Mouse (Mus musculus) CH12.LX (cell line): Measurements from ENCODE around the gene Gng12. TPM values are rescaled to one million over a fixed set of nuclear protein-coding genes. Genes with fewer than 3 reads are reported as not detected.

Experiments
- DNase-seq: peaks from one replicate; pipeline ENCODE4 v3.0.0-alpha.2; 2013; ENCODE audit errors: extremely low read depth
- H3K27ac ChIP-seq: 2 replicates; pipeline ENCODE4 v1.5.1; 2012; ENCODE audit warnings: low read depth, mild to moderate bottlenecking, control low read depth, moderate library complexity; ENCODE audit not compliant: insufficient read depth
- H3K27me3 ChIP-seq: replicated peaks from 2 replicates; pipeline ENCODE3; 2012; ENCODE audit warnings: inconsistent platforms
- H3K36me3 ChIP-seq, 2 experiments: replicated peaks in 1 of 2; 2 replicates each; pipeline versions ENCODE3 to v1.6.1; 2012; ENCODE audit warnings: inconsistent platforms in 1 of 2, low read length in 1 of 2, mild to moderate bottlenecking in 1 of 2, mixed read lengths in 1 of 2, moderate library complexity in 1 of 2; ENCODE audit not compliant: control insufficient read depth in 1 of 2, insufficient read depth in 1 of 2
- H3K4me1 ChIP-seq, 2 experiments: 2 replicates each; pipeline ENCODE4 v1.6.1; 2012; ENCODE audit warnings: inconsistent platforms in 1 of 2, moderate library complexity in 1 of 2; ENCODE audit not compliant: insufficient read depth in 2 of 2, control insufficient read depth in 1 of 2
- H3K4me2 ChIP-seq: 2 replicates; pipeline ENCODE4 v1.6.1; 2012; ENCODE audit warnings: low read depth, mild to moderate bottlenecking, control low read depth; ENCODE audit not compliant: poor library complexity, insufficient read depth, severe bottlenecking
- H3K4me3 ChIP-seq, 3 experiments: fragments of 150-350 bp in 1 of 3; sonication (generic) in 1 of 3; replicated peaks in 1 of 3; 2 replicates each; pipeline versions ENCODE3 to v1.5.1; 2011 to 2012; ENCODE audit warnings: low read depth in 2 of 3, low read length in 2 of 3, mild to moderate bottlenecking in 2 of 3, moderate library complexity in 2 of 3, control low read depth in 1 of 3, improper control_type of control experiment in 1 of 3, inconsistent platforms in 1 of 3, mixed read lengths in 1 of 3; ENCODE audit not compliant: poor library complexity in 1 of 3
- H3K79me2 ChIP-seq: replicated peaks from 2 replicates; pipeline ENCODE4 v1.6.1; 2012; ENCODE audit warnings: mild to moderate bottlenecking, moderate library complexity; ENCODE audit not compliant: control insufficient read depth, poor library complexity, insufficient read depth, severe bottlenecking; ENCODE audit errors: extremely low read depth
- H3K9ac ChIP-seq: 2 replicates; pipeline ENCODE4 v1.6.1; 2012; ENCODE audit warnings: low read depth, mild to moderate bottlenecking, control low read depth, moderate library complexity; ENCODE audit not compliant: insufficient read depth
- H3K9me3 ChIP-seq: replicated peaks from 2 replicates; pipeline ENCODE3; 2012; ENCODE audit warnings: low read length, inconsistent platforms, mixed read lengths
- CHD1 ChIP-seq: IDR thresholded peaks from 2 replicates; pipeline ENCODE4 v1.6.1; 2012; ENCODE audit warnings: low read depth, low read length, improper control_type of control experiment, inconsistent platforms
- CTCF ChIP-seq, 2 experiments: IDR thresholded peaks in 1 of 2; conservative IDR thresholded peaks in 1 of 2; 2 replicates each; pipeline ENCODE4 v1.5.1; 2011 to 2012; ENCODE audit warnings: low read depth in 2 of 2, low read length in 2 of 2, improper control_type of control experiment in 1 of 2, inconsistent platforms in 1 of 2, mild to moderate bottlenecking in 1 of 2, moderate library complexity in 1 of 2
- E2F4 ChIP-seq: IDR thresholded peaks from 2 replicates; pipeline ENCODE4 v1.6.1; 2011; ENCODE audit warnings: low read depth, low read length, improper control_type of control experiment; ENCODE audit not compliant: insufficient replicate concordance
- ELF1 ChIP-seq: IDR thresholded peaks from 2 replicates; pipeline ENCODE4 v1.6.1; 2014; ENCODE audit warnings: low read depth, mild to moderate bottlenecking, inconsistent platforms, low read length, improper control_type of control experiment
- ETS1 ChIP-seq: conservative IDR thresholded peaks from 2 replicates; pipeline ENCODE4 v1.6.1; 2012; ENCODE audit warnings: low read depth, mild to moderate bottlenecking, inconsistent platforms, low read length, improper control_type of control experiment, moderate library complexity
- GABPA ChIP-seq: IDR thresholded peaks from 2 replicates; pipeline ENCODE4 v1.6.1; 2012; ENCODE audit warnings: low read depth, low read length, improper control_type of control experiment, inconsistent platforms; ENCODE audit not compliant: insufficient replicate concordance
- JUND ChIP-seq: conservative IDR thresholded peaks from 2 replicates; pipeline ENCODE4 v1.6.1; 2011; ENCODE audit warnings: low read depth, low read length, improper control_type of control experiment
- KAT2A ChIP-seq: IDR thresholded peaks from 2 replicates; pipeline ENCODE4 v1.6.1; 2012; ENCODE audit warnings: low read length, improper control_type of control experiment, inconsistent platforms; ENCODE audit not compliant: insufficient replicate concordance
- MAZ ChIP-seq: IDR thresholded peaks from 2 replicates; pipeline ENCODE4 v1.6.1; 2012; ENCODE audit warnings: low read depth, mild to moderate bottlenecking, inconsistent platforms, low read length, improper control_type of control experiment, moderate library complexity
- MXI1 ChIP-seq: IDR thresholded peaks from 2 replicates; pipeline ENCODE4 v1.6.1; 2011; ENCODE audit warnings: mild to moderate bottlenecking, low read depth, low read length, improper control_type of control experiment
- NELFE ChIP-seq: IDR thresholded peaks from 2 replicates; pipeline ENCODE4 v1.6.1; 2011; ENCODE audit warnings: low read depth, low read length, improper control_type of control experiment
- NRF1 ChIP-seq: IDR thresholded peaks from 2 replicates; pipeline ENCODE4 v1.6.1; 2014; ENCODE audit warnings: low read depth, mild to moderate bottlenecking, inconsistent platforms, low read length, improper control_type of control experiment, moderate library complexity
- POLR2A ChIP-seq: IDR thresholded peaks from 2 replicates; pipeline ENCODE4 v1.6.1; 2011; ENCODE audit warnings: low read depth, mild to moderate bottlenecking, improper control_type of control experiment, low read length
- POLR2AphosphoS2 ChIP-seq: IDR thresholded peaks from 2 replicates; pipeline ENCODE4 v1.6.1; 2011; ENCODE audit warnings: low read depth, low read length, improper control_type of control experiment
- RCOR1 ChIP-seq: conservative IDR thresholded peaks from 2 replicates; pipeline ENCODE4 v1.6.1; 2012; ENCODE audit warnings: low read depth, mild to moderate bottlenecking, inconsistent platforms, low read length, improper control_type of control experiment
- SMC3 ChIP-seq: IDR thresholded peaks from 2 replicates; pipeline ENCODE4 v1.6.1; 2011; ENCODE audit warnings: low read depth, low read length, improper control_type of control experiment
- TBP ChIP-seq: conservative IDR thresholded peaks from 2 replicates; pipeline ENCODE4 v1.6.1; 2011; ENCODE audit warnings: low read depth, low read length, improper control_type of control experiment
- UBTF ChIP-seq: IDR thresholded peaks from 2 replicates; pipeline ENCODE4 v1.6.1; 2012; ENCODE audit warnings: low read depth, mild to moderate bottlenecking, inconsistent platforms, low read length, improper control_type of control experiment, moderate library complexity
- USF1 ChIP-seq: IDR thresholded peaks from 2 replicates; pipeline ENCODE4 v1.6.1; 2014; ENCODE audit warnings: low read depth, mild to moderate bottlenecking, inconsistent platforms, low read length, improper control_type of control experiment
- ZC3H11A ChIP-seq: IDR thresholded peaks from 2 replicates; pipeline ENCODE4 v1.6.1; 2012; ENCODE audit warnings: low read depth, mild to moderate bottlenecking, inconsistent platforms, low read length, improper control_type of control experiment
- ZMIZ1 ChIP-seq: IDR thresholded peaks from 2 replicates; pipeline ENCODE4 v1.6.1; 2012; ENCODE audit warnings: low read depth, mild to moderate bottlenecking, inconsistent platforms, low read length, improper control_type of control experiment
- ZNF384 ChIP-seq: IDR thresholded peaks from 2 replicates; pipeline ENCODE4 v1.6.1; 2012; ENCODE audit warnings: low read depth, low read length, improper control_type of control experiment, inconsistent platforms
- dilution Hi-C: fragments of 300-500 bp; cut with MboI; formaldehyde crosslinking; loops from 2 replicates; pipeline ENCODE4 v1.14.3; 2020; ENCODE audit warnings: low sequenced_read_pairs; ENCODE audit not compliant: extremely low pct_unique_long_range_greater_than_20kb, extremely low pct_ligation_motif_present
- in situ Hi-C: fragments of 300-500 bp; cut with MboI; formaldehyde crosslinking; loops from 3 replicates; pipeline ENCODE4 v1.14.3; 2019; ENCODE audit warnings: low sequenced_read_pairs, low pct_ligation_motif_present, low pct_unique_long_range_greater_than_20kb, mixed read lengths
- polyA plus RNA-seq: library from polyadenylated mRNA; unstranded; fragments of >175 nt; gene quantifications from 2 replicates; pipeline ENCODE4 v1.2.1, GENCODE M21; 2012; ENCODE audit warnings: low read depth; ENCODE audit not compliant: insufficient read length
- total RNA-seq, 2 experiments: library from RNA; depleted of rRNA; stranded (reverse); fragments of 300-350 nt in 1 of 2; fragments of >200 nt in 1 of 2; gene quantifications; 2 replicates each; pipeline ENCODE4 v1.2.3; 2012 to 2014

Gng12 gene
- total and polyA plus RNA-seq, 3 experiments: 3.9 to 20.8 (median 12.2) TPM

- peaks cover 5 to 67% of the 10 kb centered on the region in 2 experiments for H3K4me1 ChIP-seq
- TF ChIP-seq POLR2A (no peak), ETS1 (no peak), GABPA (no peak), CTCF (conservative IDR thresholded peaks at IDR 0.05 in 1 of 2, IDR thresholded peaks at IDR 0.05 in 1 of 2; ENCODE audit: low read depth in 2 of 2, low read length in 2 of 2) (no peak), KAT2A (no peak), ZMIZ1 (no peak), JUND (no peak), SMC3 (no peak), USF1 (no peak), UBTF (no peak)
- in situ Hi-C loops: loop anchor here (5.0 to 25.0 kb wide), 3 partner anchors 58 to 343 kb away; no protein-coding TSS in a partner anchor
These were observed 73.2 kb downstream of the Gng12 start for GRCm38 (mm10) chr6:66969446-66969845.

GRCm38 (mm10) chr6:66972300-66972699 lies 76.1 kb downstream of the Gng12 start:
- in situ Hi-C loops: loop anchor here (25.0 kb wide), 1 partner anchor 340 kb away; no protein-coding TSS in a partner anchor
- Histone ChIP-seq H3K4me1 (peaks cover 5 to 45% of the 10 kb centered on the region in 2 experiments), H3K27ac (no peak overlapping the region), H3K4me3 (no peak overlapping the region), H3K4me2 (no peak overlapping the region), H3K27me3 (no peaks in the 10 kb centered on the region), H3K9ac (no peak overlapping the region), H3K9me3 (no peaks in the 10 kb centered on the region), H3K79me2 (no peaks in the 10 kb centered on the region), H3K36me3 (peaks cover 0 to 2% of the 10 kb centered on the region in 2 experiments)
- TF ChIP-seq JUND (no peak), NELFE (no peak), ZMIZ1 (no peak), ZC3H11A (no peak), TBP (no peak), CHD1 (no peak), GABPA (no peak), MXI1 (no peak), USF1 (no peak), MAZ (no peak), ZNF384 (no peak), NRF1 (no peak), POLR2A (no peak), POLR2AphosphoS2 (no peak), RCOR1 (no peak), CTCF (conservative IDR thresholded peaks at IDR 0.05 in 1 of 2, IDR thresholded peaks at IDR 0.05 in 1 of 2; ENCODE audit: low read depth in 2 of 2, low read length in 2 of 2) (no peak), E2F4 (no peak), ELF1 (no peak)
- no peak for DNase-seq
- dilution Hi-C loops: no loop called here

More at GRCm38 (mm10) chr6:66969446-66969845, 73.2 kb downstream of the Gng12 start:
- Histone ChIP-seq H3K9ac (no peak overlapping the region), H3K9me3 (no peaks in the 10 kb centered on the region), H3K27ac (no peak overlapping the region), H3K4me3 (no peak overlapping the region), H3K79me2 (no peaks in the 10 kb centered on the region), H3K4me2 (no peak overlapping the region), H3K36me3 (peaks cover 0 to 2% of the 10 kb centered on the region in 2 experiments), H3K27me3 (no peaks in the 10 kb centered on the region)
- dilution Hi-C loops: no loop called here
- no peak for DNase-seq
